Mouse (Mus musculus) neutrophil, adult 83 days (primary cell): ENCODE data around the gene Edc4. TPM values are rescaled to one million over a fixed set of nuclear protein-coding genes. Genes with fewer than 3 reads are reported as not detected.

Source experiments
- total RNA-seq, 2 experiments: library from RNA; stranded (reverse); gene quantifications; one replicate each; pipeline ENCODE4 v1.2.4; 2023

The Edc4 gene
- 10 to 100 TPM; 36.1 to 38.5 TPM for total RNA-seq

GRCm38 (mm10) chr8:105880754-105881520, at the start of gene Edc4:
Gene Edc4, plus strand, starts transcription at chr8:105880881.

DNA sequence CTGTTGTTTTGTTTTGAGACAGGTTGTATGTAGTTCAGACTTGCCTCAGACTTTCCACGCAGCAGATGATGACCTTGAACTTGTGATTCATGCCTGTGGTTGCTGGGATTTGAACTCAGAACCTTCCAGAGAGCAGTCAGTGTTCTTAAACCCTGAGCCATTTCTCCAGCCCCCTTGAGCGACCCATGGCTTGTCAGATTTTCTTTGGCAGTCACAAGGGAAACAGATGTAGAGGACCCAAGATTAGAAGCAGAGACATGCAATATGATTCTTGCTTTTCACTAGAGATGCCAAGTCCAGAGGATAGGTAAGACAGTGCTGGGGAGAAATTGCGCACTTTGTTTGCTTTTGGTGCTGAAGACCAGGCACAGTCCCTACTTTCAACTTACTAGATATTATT, 27.5 kb upstream of the Edc4 start, which contains the start of gene Cenpt:
Gene Cenpt (minus strand): TSS at position 101 of the 400 bp plus-strand sequence.

GRCm38 (mm10) chr8:105854715-105855216, 25.9 kb upstream of the Edc4 start, which contains the start of gene Thap11:
Gene Thap11, plus strand, starts transcription at chr8:105855132.

GRCm38 (mm10) chr8:105860143-105860981, 20.3 kb upstream of the Edc4 start, which contains the start of gene Nutf2:
Gene Nutf2, plus strand, starts transcription at chr8:105860580.

DNA sequence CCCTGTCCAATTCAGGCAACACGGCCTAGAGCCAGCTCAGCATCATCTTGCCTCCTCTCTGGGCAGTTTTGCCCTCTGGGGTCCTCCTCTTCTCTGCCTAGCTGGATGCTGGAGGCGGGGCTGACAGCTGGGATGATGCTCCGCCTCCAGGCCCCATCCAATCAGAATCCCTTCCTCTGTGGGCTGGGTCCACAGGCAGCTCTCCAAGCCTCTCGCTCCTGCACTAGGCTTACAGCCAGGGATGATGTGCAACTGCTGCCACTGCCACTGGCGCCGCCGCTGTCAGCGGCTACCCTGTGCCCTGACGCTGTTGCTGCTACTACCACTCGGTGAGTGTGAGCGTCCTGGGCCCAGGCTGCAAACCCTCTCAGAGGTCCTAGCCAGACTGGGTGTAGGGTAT, 12.7 kb downstream of the Edc4 start, which contains the start of gene Nrn1l:
Gene Nrn1l (plus strand): TSS at position 229 of the 400 bp plus-strand sequence.

GRCm38 (mm10) chr8:105900180-105900940, 19.7 kb downstream of the Edc4 start, which contains the start of gene Pskh1:
Gene Pskh1, plus strand, starts transcription at chr8:105900441.

GRCm38 (mm10) chr8:105933762-105934161, 53.1 kb downstream of the Edc4 start, which contains the start of gene Ctrl:
Gene Ctrl, minus strand, starts transcription at chr8:105933862.

DNA sequence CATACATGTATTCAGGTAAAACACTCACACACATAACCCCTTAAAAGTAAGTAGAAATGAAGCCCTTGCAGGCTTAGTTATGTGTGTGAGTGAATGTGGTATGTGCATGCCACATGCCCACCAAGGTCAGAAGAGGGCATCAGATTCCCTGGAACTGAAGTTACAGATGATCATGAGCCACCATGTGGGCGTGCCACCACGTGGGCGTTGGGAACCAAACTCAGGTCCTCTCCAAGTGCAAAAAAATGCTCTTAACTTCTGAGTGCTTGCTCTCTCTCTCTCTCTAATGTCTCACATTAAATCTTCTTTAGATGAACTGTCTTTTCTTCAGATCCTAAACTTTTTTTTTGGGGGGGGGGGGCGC, 57.6 kb downstream of the Edc4 start, which contains the start of gene Psmb10:
Gene Psmb10 (minus strand): TSS at position 139 of the 364 bp plus-strand sequence.

DNA sequence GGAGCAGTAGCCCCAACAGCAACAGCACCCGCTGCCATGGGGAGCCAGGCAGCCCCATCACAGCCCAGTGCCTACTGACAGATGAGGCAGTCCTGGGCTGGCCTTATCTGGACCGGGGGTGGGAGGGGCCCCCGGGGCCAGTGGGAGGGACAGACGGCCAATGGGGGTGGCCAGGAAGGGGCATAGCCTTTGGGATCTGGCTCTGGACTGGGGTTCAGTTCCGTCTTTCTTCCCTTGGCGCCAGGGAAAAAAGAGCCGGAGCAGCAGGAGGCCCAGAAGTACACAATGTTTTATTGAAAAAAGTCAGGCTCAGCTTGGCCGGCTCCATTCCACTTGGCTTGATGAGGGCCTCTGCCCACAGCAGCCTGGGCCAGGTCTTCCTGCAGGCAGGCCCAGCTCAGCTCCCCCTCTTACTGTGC, 62.6 kb downstream of the Edc4 start, which contains the start of gene Lcat:
Gene Lcat (minus strand): TSS at position 62 of the 419 bp plus-strand sequence.

Other genes starting within 250 kb of the Edc4 start
- 100 to 1,000 TPM in 1 of 2 experiments, 10 to 100 TPM in 1; 89.8 to 102 TPM for gene Ctcf, start 244.3 kb upstream of the Edc4 start, total RNA-seq
- gene Agrp, start 243.5 kb upstream of the Edc4 start, total RNA-seq = under 1 TPM in 1 of 2 experiments, not detected in 1; 0.66 TPM
- 10 to 100 TPM in 1 of 2 experiments, 1 to 10 TPM in 1; 9.1 to 10.2 TPM for gene Carmil2, start 194.6 kb upstream of the Edc4 start, total RNA-seq
- 10 to 100 TPM; 28.2 to 31.5 TPM for gene Acd, start 179.8 kb upstream of the Edc4 start, total RNA-seq
- gene Pard6a, start 179.7 kb upstream of the Edc4 start, total RNA-seq = 1 to 10 TPM; 6.2 to 9.9 TPM
- not detected for gene 4933405L10Rik, start 173.2 kb upstream of the Edc4 start, total RNA-seq
- 10 to 100 TPM in 1 of 2 experiments, 1 to 10 TPM in 1; 8.0 to 10.5 TPM for gene Enkd1, start 172.7 kb upstream of the Edc4 start, total RNA-seq
- gene Gfod2, start 122.2 kb upstream of the Edc4 start, total RNA-seq = 1 to 10 TPM; 1.1 to 1.4 TPM
- 10 to 100 TPM; 23.7 to 27.3 TPM for gene Ranbp10, start 53.5 kb upstream of the Edc4 start, total RNA-seq
- not detected for gene Tsnaxip1, start 53.1 kb upstream of the Edc4 start, total RNA-seq
- gene Cenpt, start 27.6 kb upstream of the Edc4 start, total RNA-seq = 10 to 100 TPM; 15.2 to 21.5 TPM
- gene Thap11, start 25.7 kb upstream of the Edc4 start, total RNA-seq = 10 to 100 TPM; 35.7 to 39.1 TPM
- 10 to 100 TPM; 15.1 to 22.8 TPM for gene Nutf2, start 20.3 kb upstream of the Edc4 start, total RNA-seq
- not detected for gene Nrn1l, start 12.7 kb downstream of the Edc4 start, total RNA-seq
- gene Pskh1, start 19.6 kb downstream of the Edc4 start, total RNA-seq = 10 to 100 TPM; 12.3 TPM
- under 1 TPM; 0.42 to 0.68 TPM for gene Ctrl, start 53.0 kb downstream of the Edc4 start, total RNA-seq
- 10 to 100 TPM; 62.2 to 79.9 TPM for gene Psmb10, start 57.6 kb downstream of the Edc4 start, total RNA-seq
- gene Lcat, start 62.5 kb downstream of the Edc4 start, total RNA-seq = under 1 TPM; 0.51 to 0.59 TPM
- gene Slc12a4, start 85.2 kb downstream of the Edc4 start, total RNA-seq = 1 to 10 TPM; 9.6 to 9.8 TPM
- gene Dpep3, start 98.5 kb downstream of the Edc4 start, total RNA-seq = not detected
- gene Dus2, start 110.5 kb downstream of the Edc4 start, total RNA-seq = 1 to 10 TPM; 7.5 to 9.8 TPM
- not detected for gene Dpep2nb, start 125.1 kb downstream of the Edc4 start, total RNA-seq
- 1 to 10 TPM; 5.3 to 7.1 TPM for gene Ddx28, start 131.0 kb downstream of the Edc4 start, total RNA-seq
- 10 to 100 TPM; 46.6 to 49.5 TPM for gene Nfatc3, start 178.0 kb downstream of the Edc4 start, total RNA-seq